ENCODE assay signal across 8 mouse cellular contexts in the genomic region with DNA sequence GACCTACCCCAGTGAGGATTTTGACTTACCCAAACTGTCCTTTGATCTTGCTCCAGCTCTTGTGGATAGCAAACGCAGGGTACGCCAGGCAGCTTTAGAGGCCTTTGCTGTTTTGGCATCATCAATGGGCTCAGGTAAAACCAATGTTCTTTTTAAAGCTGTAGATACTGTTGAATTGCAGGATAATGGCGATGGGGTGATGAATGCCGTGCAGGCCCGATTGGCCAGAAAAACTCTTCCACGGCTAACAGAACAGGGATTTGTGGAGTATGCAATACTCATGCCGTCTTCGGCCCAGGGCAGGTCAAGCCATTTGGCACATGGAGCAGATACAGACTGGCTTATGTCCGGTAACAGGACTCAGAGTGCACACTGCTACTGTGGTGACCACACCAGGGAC. TPM values are rescaled to one million over a fixed set of nuclear protein-coding genes. Genes with fewer than 3 reads are reported as not detected.
DNase-seq lines count a peak whose midpoint lies in the region; ATAC-seq and TF ChIP-seq lines count a peak whose summit lies in the region.

No protein-coding gene starts in this region.

- no peak for TF ChIP-seq POLR2A in olfactory bulb, adult 2 months (IDR thresholded peaks at IDR 0.05; ENCODE audit: insufficient read depth, low read depth, low read length)

- TF ChIP-seq CTCF in hindbrain, postnatal 0 days (IDR thresholded peaks at IDR 0.05; ENCODE audit: low read depth) = no peak
- TF ChIP-seq CTCF in liver, embryonic 14.5 days (IDR thresholded peaks at IDR 0.05; ENCODE audit: low read depth) = no peak
- TF ChIP-seq CTCF in olfactory bulb, adult 2 months (IDR thresholded peaks at IDR 0.05; ENCODE audit: insufficient read depth, low read depth, low read length) = no peak

- no peak for TF ChIP-seq EP300 in liver, embryonic 14.5 days (IDR thresholded peaks at IDR 0.05; ENCODE audit: low read depth)

- H3K9me3 ChIP-seq in forebrain, embryonic 10.5 days = no peaks in the 10 kb centered on the region
- H3K9me3 ChIP-seq in hindbrain, postnatal 0 days (ENCODE audit: low read length) = no peaks in the 10 kb centered on the region
- H3K9me3 ChIP-seq in liver, embryonic 14.5 days (ENCODE audit: control insufficient read depth, low read length) = no peaks in the 10 kb centered on the region

- peaks cover 19% of the 10 kb centered on the region for H3K36me3 ChIP-seq in forebrain, embryonic 10.5 days (replicated peaks)
- no peaks in the 10 kb centered on the region for H3K36me3 ChIP-seq in hindbrain, postnatal 0 days (ENCODE audit: insufficient read depth, low read length)
- no peaks in the 10 kb centered on the region; the same call in 1 of the 2 replicates for H3K36me3 ChIP-seq in liver, embryonic 14.5 days (replicated peaks; ENCODE audit: control insufficient read depth, insufficient read depth, low read depth)

- ATAC-seq in hindbrain, postnatal 0 days = no peak
- ATAC-seq in liver, embryonic 14.5 days (ENCODE audit: insufficient read depth) = no peak

- 1% methylated on average over 9 of the region's 9 CpGs for WGBS in forebrain, embryonic 10.5 days
- 0% methylated on average over 9 of the region's 9 CpGs for WGBS in hindbrain, postnatal 0 days
- 2% methylated on average over 9 of the region's 9 CpGs for WGBS in liver, embryonic 14.5 days (ENCODE audit: insufficient replicate concordance)
- 0% methylated on average over 9 of the region's 9 CpGs for WGBS in olfactory bulb, adult 2 months

- no peaks in the 10 kb centered on the region for H3K27me3 ChIP-seq in forebrain, embryonic 10.5 days (ENCODE audit: poor library complexity, severe bottlenecking)
- H3K27me3 ChIP-seq in hindbrain, postnatal 0 days (ENCODE audit: insufficient read depth, low read length) = no peaks in the 10 kb centered on the region
- H3K27me3 ChIP-seq in liver, embryonic 14.5 days (ENCODE audit: control insufficient read depth, insufficient read depth, low read length) = no peaks in the 10 kb centered on the region

- peak overlapping the region; percentile 30; the same call in 1 of the 2 replicates for H3K27ac ChIP-seq in forebrain, embryonic 10.5 days
- H3K27ac ChIP-seq in hindbrain, postnatal 0 days = no peak overlapping the region
- H3K27ac ChIP-seq in liver, embryonic 14.5 days = peak overlapping the region; percentile 40; the same call in 1 of the 2 replicates
- no peak overlapping the region for H3K27ac ChIP-seq in olfactory bulb, adult 2 months (ENCODE audit: insufficient read depth, low read depth, low read length)

- peaks cover 58% of the 10 kb centered on the region for H3K4me1 ChIP-seq in forebrain, embryonic 10.5 days
- peaks cover 27% of the 10 kb centered on the region; the same call in 1 of the 2 replicates for H3K4me1 ChIP-seq in hindbrain, postnatal 0 days (ENCODE audit: insufficient read depth, low read length)
- H3K4me1 ChIP-seq in liver, embryonic 14.5 days (replicated peaks; ENCODE audit: control insufficient read depth in 2 of 2, insufficient read depth in 2 of 2, low read length in 1 of 2) = peaks cover 12 to 17% of the 10 kb centered on the region in 2 experiments
- 0 out of 2 replicates have a peak, but pooled peaks cover 2% of the 10 kb centered on the region for H3K4me1 ChIP-seq in olfactory bulb, adult 2 months (ENCODE audit: control insufficient read depth, insufficient read depth, low read length)

- H3K4me2 ChIP-seq in hindbrain, postnatal 0 days (ENCODE audit: low read depth, low read length) = peak overlapping the region; percentile 94
- peak overlapping the region; percentile 94 for H3K4me2 ChIP-seq in liver, embryonic 14.5 days (ENCODE audit: low read depth)

- H3K4me3 ChIP-seq in forebrain, embryonic 10.5 days = peak overlapping the region; percentile 91
- H3K4me3 ChIP-seq in hindbrain, postnatal 0 days (ENCODE audit: low read length) = peak overlapping the region; percentile 98
- peak overlapping the region; percentile 72 to 85 for H3K4me3 ChIP-seq in liver, embryonic 14.5 days (ENCODE audit: insufficient read depth in 1 of 2, low read depth in 2 of 2, low read length in 2 of 2)
- peak overlapping the region; percentile 51 for H3K4me3 ChIP-seq in olfactory bulb, adult 2 months (ENCODE audit: insufficient read depth, low read depth, low read length)

- H3K9ac ChIP-seq in hindbrain, postnatal 0 days (replicated peaks; ENCODE audit: low read length) = peak overlapping the region; percentile 93
- H3K9ac ChIP-seq in liver, embryonic 14.5 days (replicated peaks) = peak overlapping the region; percentile 86

- peak; percentile 15 for DNase-seq in cerebellum, adult 8-10 months
- DNase-seq in cerebellum, adult 11 months = no peak
- peak; percentile 30 for DNase-seq in MN1 (ENCODE audit: low spot score)
- peak; percentile 23 for DNase-seq in forebrain, embryonic 10.5 days (ENCODE audit: extremely low spot score, low spot score)
- DNase-seq in hindbrain, postnatal 0 days (ENCODE audit: low spot score) = no peak
- no peak for DNase-seq in liver, embryonic 14.5 days (ENCODE audit: low read depth in 3 of 3, low spot score in 3 of 3)
- no peak for DNase-seq in urinary bladder, adult 18-20 months (ENCODE audit: low spot score in 2 of 2)

RNA-seq across cellular contexts. Expression of gene Togaram1, which starts 1.9 kb away (rescaled TPM):
- 25.2 and 26.6 TPM in 2 replicates for polyA plus RNA-seq in forebrain, embryonic 10.5 days (2016; fragmentation: Nextera tagmentation; extraction: Ambion mirVana)
- total RNA-seq in hindbrain, postnatal 0 days (2014; rRNA removed) = 22.0 and 26.9 TPM in 2 replicates
- polyA plus RNA-seq in hindbrain, postnatal 0 days (2015; fragmentation: Nextera tagmentation; extraction: Ambion mirVana) = 14.3 and 15.9 TPM in 2 replicates
- 2.8 and 3.9 TPM in 2 replicates for polyA plus RNA-seq in liver, embryonic 14.5 days (2012; rRNA removed)
- polyA plus RNA-seq in liver, embryonic 14.5 days (2014; fragmentation: Nextera tagmentation; extraction: Ambion mirVana) = 6.4 and 6.6 TPM in 2 replicates
- 114 TPM in 1 of 2 replicates, not detected in the other for polyA plus RNA-seq in olfactory bulb, adult 2 months (2012; ENCODE audit: insufficient read depth, insufficient read length, low replicate concordance, missing spikeins)

RNA-seq across cellular contexts. Expression of gene Klhl28, which starts 2.1 kb away (rescaled TPM):
- polyA plus RNA-seq in forebrain, embryonic 10.5 days (2016; fragmentation: Nextera tagmentation; extraction: Ambion mirVana) = 10.0 and 10.4 TPM in 2 replicates
- total RNA-seq in hindbrain, postnatal 0 days (2014; rRNA removed) = 15.7 TPM in 2 replicates
- 20.7 and 21.4 TPM in 2 replicates for polyA plus RNA-seq in hindbrain, postnatal 0 days (2015; fragmentation: Nextera tagmentation; extraction: Ambion mirVana)
- polyA plus RNA-seq in liver, embryonic 14.5 days (2012; rRNA removed) = 1.4 and 1.6 TPM in 2 replicates
- 3.0 and 3.1 TPM in 2 replicates for polyA plus RNA-seq in liver, embryonic 14.5 days (2014; fragmentation: Nextera tagmentation; extraction: Ambion mirVana)
- not detected in 2 replicates for polyA plus RNA-seq in olfactory bulb, adult 2 months (2012; ENCODE audit: insufficient read depth, insufficient read length, low replicate concordance, missing spikeins)

RNA-seq across cellular contexts. Expression of gene Gm527, which starts 49.8 kb away (rescaled TPM):
- 1.1 and 1.4 TPM in 2 replicates for polyA plus RNA-seq in forebrain, embryonic 10.5 days (2016; fragmentation: Nextera tagmentation; extraction: Ambion mirVana)
- total RNA-seq in hindbrain, postnatal 0 days (2014; rRNA removed) = 10.9 and 19.3 TPM in 2 replicates
- 1.2 and 2.3 TPM in 2 replicates for polyA plus RNA-seq in hindbrain, postnatal 0 days (2015; fragmentation: Nextera tagmentation; extraction: Ambion mirVana)
- 0.26 and 0.42 TPM in 2 replicates for polyA plus RNA-seq in liver, embryonic 14.5 days (2012; rRNA removed)
- polyA plus RNA-seq in liver, embryonic 14.5 days (2014; fragmentation: Nextera tagmentation; extraction: Ambion mirVana) = 0.17 and 0.44 TPM in 2 replicates
- not detected in 2 replicates for polyA plus RNA-seq in olfactory bulb, adult 2 months (2012; ENCODE audit: insufficient read depth, insufficient read length, low replicate concordance, missing spikeins)

Comparison
In these comparisons a context has a peak if more than half of its experiments do, and no peak if none do; other contexts are left out.
1. DNase-seq: peak in cerebellum, adult 8-10 months (single experiment), MN1 (single experiment) and forebrain, embryonic 10.5 days (single experiment); none in cerebellum, adult 11 months (single experiment), hindbrain, postnatal 0 days (single experiment), liver, embryonic 14.5 days (0 of 3) and urinary bladder, adult 18-20 months (0 of 2).
2. H3K27ac ChIP-seq: peak in forebrain, embryonic 10.5 days (single experiment) and liver, embryonic 14.5 days (single experiment); none in hindbrain, postnatal 0 days (single experiment) and olfactory bulb, adult 2 months (single experiment).
3. Peak in every context shown above with its lines, with median percentiles within 50 percentile points of each other: H3K4me3 ChIP-seq.